Mouse (Mus musculus) kidney, adult 8-10 months (tissue): ENCODE data around the gene Qrich1.
A peak's percentile ranks its signal among the peaks of the same experiment; 100 is the strongest.
"Not testable (repeated sequence)": the region's sequence is repeated elsewhere in the genome, so short reads cannot be mapped to it uniquely, and the experiment has no call there.

Experiments
- DNase-seq, 2 experiments: peaks; one replicate each; pipeline ENCODE4 v3.0.0; 2022

Qrich1 gene

GRCm38 (mm10) chr9:108591462-108591861 is 74.9 kb downstream of the Qrich1 start:
- DNase-seq: no peak

- no peak for DNase-seq
Measured at GRCm38 (mm10) chr9:108594354-108594753, 77.7 kb downstream of the Qrich1 start.

DNA sequence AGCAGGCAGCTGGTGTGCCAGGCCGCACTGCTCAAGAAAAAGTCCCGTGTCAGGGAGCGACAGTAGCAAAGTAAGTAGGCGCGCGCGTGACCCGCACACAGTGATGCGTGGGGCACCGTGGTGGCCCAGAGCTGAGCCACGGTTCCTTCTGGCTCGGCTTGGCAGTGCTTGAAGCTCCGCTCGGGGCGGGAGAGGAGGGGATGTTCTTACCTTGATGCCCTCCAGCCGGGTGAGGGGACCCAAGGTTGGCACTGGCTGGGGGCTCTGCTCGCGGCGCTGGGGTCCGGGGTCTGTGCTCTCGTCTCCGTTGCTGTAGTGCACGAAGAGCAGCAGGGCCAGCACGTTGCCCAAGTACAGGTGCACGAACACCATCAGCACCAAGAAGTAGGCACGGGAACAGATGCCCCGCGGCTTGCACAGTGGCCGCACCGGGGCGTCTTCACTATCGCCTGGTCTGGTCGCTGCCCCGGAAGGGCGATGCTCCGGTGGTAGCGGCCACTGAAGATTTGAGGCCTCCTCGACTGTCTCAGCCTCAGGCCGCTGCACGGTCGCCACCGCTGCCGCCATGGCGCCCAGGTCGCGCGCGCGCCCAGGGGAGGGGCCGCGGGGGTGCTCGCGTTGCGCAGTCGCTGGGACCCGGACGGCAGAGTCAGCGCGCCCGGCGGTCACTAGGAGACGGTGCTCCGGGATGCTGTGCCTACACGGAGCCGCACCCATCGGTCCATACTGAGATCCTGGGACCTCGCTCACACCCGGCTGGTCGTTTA is 80.6 kb downstream of the Qrich1 start, which contains the start of gene P4htm:
TSS of gene P4htm (minus strand) at position 670 of the 767 bp plus-strand sequence.
- DNase-seq: peak in 1 of 2 experiments; percentile 28

- DNase-seq: no peak
Measured at GRCm38 (mm10) chr9:108599021-108599566, 82.5 kb downstream of the Qrich1 start.

- DNase-seq: no peak
Measured at GRCm38 (mm10) chr9:108600011-108600410, 83.4 kb downstream of the Qrich1 start.

GRCm38 (mm10) chr9:108601986-108602385 is 85.4 kb downstream of the Qrich1 start:
- no peak for DNase-seq

GRCm38 (mm10) chr9:108607929-108608328 is 91.3 kb downstream of the Qrich1 start:
- not testable (repeated sequence) for DNase-seq

- no peak for DNase-seq
Measured at GRCm38 (mm10) chr9:108608889-108609288, 92.3 kb downstream of the Qrich1 start.
